Mouse (Mus musculus): Measurements from ENCODE around the gene Rilp.

GRCm38 (mm10) chr11:75559870-75560504 is 50.1 kb downstream of the Rilp start:
- TF ChIP-seq CTCF (IDR thresholded peaks at IDR 0.05; ENCODE audit: borderline replicate concordance, insufficient read depth, low read length): no peak
- TF ChIP-seq POLR2A (IDR thresholded peaks at IDR 0.05; ENCODE audit: low read depth, low read length): no peak
